Mouse (Mus musculus): ENCODE data around the gene Hnrnpll. TPM values are rescaled to one million over a fixed set of nuclear protein-coding genes. Genes with fewer than 3 reads are reported as not detected.
A peak's percentile ranks its signal among the peaks of the same experiment; 100 is the strongest.

The Hnrnpll gene
- total and polyA plus RNA-seq, 2 experiments from 2014 or later: 19.0 to 37.5 TPM

GRCm38 (mm10) chr17:80063386-80063785 lies 1.3 kb upstream of the Hnrnpll start:
- DNase-seq (ENCODE audit: low spot score) (no peak), ATAC-seq (ENCODE audit: insufficient read depth, low read depth) (no peak)
- 64% methylated on average over 10 of the region's 10 CpGs for WGBS
- Histone ChIP-seq H3K4me1 (ENCODE audit: control insufficient read depth, insufficient read depth) (peaks cover 17% of the 10 kb centered on the region), H3K4me3 (ENCODE audit: low read depth, low read length) (no peak overlapping the region), H3K27ac (ENCODE audit: low read depth) (no peak overlapping the region), H3K27me3 (ENCODE audit: control insufficient read depth, insufficient read depth, low read length) (no peaks in the 10 kb centered on the region), H3K36me3 (replicated peaks; ENCODE audit: control insufficient read depth, insufficient read depth, low read length) (no peaks in the 10 kb centered on the region), H3K4me2 (ENCODE audit: low read depth, low read length) (peak overlapping the region; percentile 73; the same call in 1 of the 2 replicates), H3K9me3 (replicated peaks; ENCODE audit: control insufficient read depth, low read length) (no peaks in the 10 kb centered on the region), H3K9ac (replicated peaks; ENCODE audit: low read depth, low read length) (no peak overlapping the region)
- TF ChIP-seq EP300 (IDR thresholded peaks at IDR 0.05; ENCODE audit: low read depth) (no peak), CTCF (IDR thresholded peaks at IDR 0.05; ENCODE audit: low read depth) (no peak)

GRCm38 (mm10) chr17:80062620-80063010 lies 481 bp upstream of the Hnrnpll start:
- Histone ChIP-seq H3K27ac (ENCODE audit: low read depth) (peak overlapping the region; percentile 99), H3K4me2 (ENCODE audit: low read depth, low read length) (peak overlapping the region; percentile 73), H3K36me3 (replicated peaks; ENCODE audit: control insufficient read depth, insufficient read depth, low read length) (no peaks in the 10 kb centered on the region), H3K4me1 (ENCODE audit: control insufficient read depth, insufficient read depth) (peaks cover 23% of the 10 kb centered on the region), H3K9ac (replicated peaks; ENCODE audit: low read depth, low read length) (peak overlapping the region; percentile 97), H3K27me3 (ENCODE audit: control insufficient read depth, insufficient read depth, low read length) (no peaks in the 10 kb centered on the region), H3K9me3 (replicated peaks; ENCODE audit: control insufficient read depth, low read length) (no peaks in the 10 kb centered on the region), H3K4me3 (ENCODE audit: low read depth, low read length) (peak overlapping the region; percentile 90)
- DNase-seq (ENCODE audit: low spot score) (no peak), ATAC-seq (ENCODE audit: insufficient read depth, low read depth) (no peak)
- no peak for TF ChIP-seq CTCF (IDR thresholded peaks at IDR 0.05; ENCODE audit: low read depth)
- TF ChIP-seq EP300 (IDR thresholded peaks at IDR 0.05; ENCODE audit: low read depth): no peak
- 3% methylated on average over 15 of the region's 15 CpGs for WGBS

DNA sequence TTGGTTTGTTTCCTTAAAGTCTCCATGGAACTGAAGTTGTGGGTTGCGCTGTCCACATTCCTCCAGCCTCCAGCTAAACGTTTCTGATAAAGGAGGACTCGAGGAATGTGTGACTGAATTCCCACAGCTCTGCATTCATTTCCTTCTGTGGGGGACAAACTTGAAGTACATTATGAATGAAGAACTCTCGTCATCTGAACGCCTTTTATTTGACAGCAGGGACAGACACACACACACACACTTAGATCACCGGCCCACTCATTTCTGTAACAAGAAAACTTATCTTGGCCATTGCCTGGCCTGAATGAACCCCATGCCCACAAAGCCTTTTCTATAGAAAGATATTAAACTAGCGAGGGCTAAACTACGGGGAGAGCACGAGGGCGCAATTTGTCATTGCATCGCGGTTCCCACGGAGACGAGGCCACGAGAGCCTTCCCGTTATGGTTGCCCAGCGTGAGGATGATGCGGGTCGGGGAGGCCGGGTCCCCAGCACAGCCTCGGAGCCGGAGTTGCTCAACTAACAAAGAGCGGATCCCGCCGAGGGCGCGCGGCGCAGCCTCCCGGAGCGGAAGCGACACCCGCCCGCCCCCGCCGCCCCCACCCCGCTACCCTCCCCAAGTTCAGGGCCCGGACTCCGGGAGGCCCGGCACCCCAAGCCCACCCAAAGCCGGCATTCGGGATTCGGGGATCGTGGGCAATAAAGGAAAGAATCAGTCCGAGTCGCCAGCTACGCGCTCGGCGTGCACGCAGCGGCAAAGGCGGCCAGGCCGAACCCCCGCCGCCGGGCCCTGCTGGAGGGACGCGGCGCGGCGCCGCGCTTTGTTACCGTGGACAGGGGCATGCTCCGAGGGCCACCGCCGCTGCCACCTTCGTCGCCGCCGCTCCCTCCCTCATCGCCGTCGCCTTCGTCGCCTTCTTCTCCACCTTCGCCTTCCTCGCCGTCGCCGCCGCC lies 1.0 kb downstream of the Hnrnpll start:
- H3K27me3 ChIP-seq (ENCODE audit: control insufficient read depth, insufficient read depth, low read length): no peaks in the 10 kb centered on the region
- no peaks in the 10 kb centered on the region for H3K36me3 ChIP-seq (replicated peaks; ENCODE audit: control insufficient read depth, insufficient read depth, low read length)
- peaks cover 29% of the 10 kb centered on the region for H3K4me1 ChIP-seq (ENCODE audit: control insufficient read depth, insufficient read depth)
- under 1% methylated on average over 68 of the region's 83 CpGs for WGBS
- no peak; the same call in 1 of the 2 replicates for ATAC-seq (ENCODE audit: insufficient read depth, low read depth)
- H3K4me3 ChIP-seq (ENCODE audit: low read depth, low read length): peak overlapping the region; percentile 90
- peak overlapping the region; percentile 97 for H3K9ac ChIP-seq (replicated peaks; ENCODE audit: low read depth, low read length)
- peak; percentile 74 for DNase-seq (ENCODE audit: low spot score)
- no peak for TF ChIP-seq CTCF (IDR thresholded peaks at IDR 0.05; ENCODE audit: low read depth)
- no peak for TF ChIP-seq EP300 (IDR thresholded peaks at IDR 0.05; ENCODE audit: low read depth)
- H3K4me2 ChIP-seq (ENCODE audit: low read depth, low read length): peak overlapping the region; percentile 73
- peak overlapping the region; percentile 99 for H3K27ac ChIP-seq (ENCODE audit: low read depth)
- H3K9me3 ChIP-seq (replicated peaks; ENCODE audit: control insufficient read depth, low read length): no peaks in the 10 kb centered on the region

- Histone ChIP-seq H3K27me3 (ENCODE audit: control insufficient read depth, insufficient read depth, low read length) (no peaks in the 10 kb centered on the region), H3K4me1 (ENCODE audit: control insufficient read depth, insufficient read depth) (peaks cover 29% of the 10 kb centered on the region), H3K4me3 (ENCODE audit: low read depth, low read length) (peak overlapping the region; percentile 90), H3K9me3 (replicated peaks; ENCODE audit: control insufficient read depth, low read length) (no peaks in the 10 kb centered on the region), H3K27ac (ENCODE audit: low read depth) (peak overlapping the region; percentile 99), H3K9ac (replicated peaks; ENCODE audit: low read depth, low read length) (peak overlapping the region; percentile 97), H3K4me2 (ENCODE audit: low read depth, low read length) (peak overlapping the region; percentile 73), H3K36me3 (replicated peaks; ENCODE audit: control insufficient read depth, insufficient read depth, low read length) (no peaks in the 10 kb centered on the region)
- no peak for TF ChIP-seq EP300 (IDR thresholded peaks at IDR 0.05; ENCODE audit: low read depth)
- 12% methylated on average over 5 of the region's 5 CpGs for WGBS
- DNase-seq (ENCODE audit: low spot score): no peak
- no peak for ATAC-seq (ENCODE audit: insufficient read depth, low read depth)
These were observed 2.0 kb downstream of the Hnrnpll start for GRCm38 (mm10) chr17:80060151-80060550.

DNA sequence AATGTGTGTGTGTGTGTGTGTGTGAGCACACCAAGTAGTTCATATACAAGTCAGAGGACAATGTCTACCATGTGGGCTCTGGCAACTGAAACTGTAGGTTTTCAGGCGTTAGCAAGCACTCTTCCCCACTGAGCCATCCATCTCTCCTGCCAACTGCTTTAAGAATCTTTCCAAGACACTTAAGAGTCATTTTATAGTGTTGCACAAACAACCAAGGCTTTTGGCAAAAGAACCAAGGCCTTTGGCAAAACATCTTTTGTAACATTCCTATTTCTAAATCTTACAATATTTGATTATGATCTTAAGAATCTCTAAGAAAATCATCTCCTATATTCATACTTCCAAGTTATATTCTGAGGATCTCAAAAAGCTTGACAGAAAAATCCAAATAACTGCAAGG lies 2.4 kb downstream of the Hnrnpll start:
- WGBS: 5% methylated on average over 1 of the region's 1 CpGs
- Histone ChIP-seq H3K4me3 (ENCODE audit: low read depth, low read length) (peak overlapping the region; percentile 90), H3K27ac (ENCODE audit: low read depth) (peak overlapping the region; percentile 99), H3K27me3 (ENCODE audit: control insufficient read depth, insufficient read depth, low read length) (no peaks in the 10 kb centered on the region), H3K4me2 (ENCODE audit: low read depth, low read length) (peak overlapping the region; percentile 73), H3K9me3 (replicated peaks; ENCODE audit: control insufficient read depth, low read length) (no peaks in the 10 kb centered on the region), H3K36me3 (replicated peaks; ENCODE audit: control insufficient read depth, insufficient read depth, low read length) (no peaks in the 10 kb centered on the region), H3K9ac (replicated peaks; ENCODE audit: low read depth, low read length) (peak overlapping the region; percentile 97; the same call in 1 of the 2 replicates), H3K4me1 (ENCODE audit: control insufficient read depth, insufficient read depth) (peaks cover 29% of the 10 kb centered on the region)
- DNase-seq (ENCODE audit: low spot score) (no peak), ATAC-seq (ENCODE audit: insufficient read depth, low read depth) (no peak)
- TF ChIP-seq EP300 (IDR thresholded peaks at IDR 0.05; ENCODE audit: low read depth) (no peak), CTCF (IDR thresholded peaks at IDR 0.05; ENCODE audit: low read depth) (no peak)
